Mouse (Mus musculus) induced T-regulatory cell, adult 2 months (primary cell): ENCODE results near the gene Trio.

Experiments
- DNase-seq: peaks from one replicate; pipeline ENCODE4 v3.0.0-alpha.2; 2012; ENCODE audit warnings: low read depth

Trio gene

DNA sequence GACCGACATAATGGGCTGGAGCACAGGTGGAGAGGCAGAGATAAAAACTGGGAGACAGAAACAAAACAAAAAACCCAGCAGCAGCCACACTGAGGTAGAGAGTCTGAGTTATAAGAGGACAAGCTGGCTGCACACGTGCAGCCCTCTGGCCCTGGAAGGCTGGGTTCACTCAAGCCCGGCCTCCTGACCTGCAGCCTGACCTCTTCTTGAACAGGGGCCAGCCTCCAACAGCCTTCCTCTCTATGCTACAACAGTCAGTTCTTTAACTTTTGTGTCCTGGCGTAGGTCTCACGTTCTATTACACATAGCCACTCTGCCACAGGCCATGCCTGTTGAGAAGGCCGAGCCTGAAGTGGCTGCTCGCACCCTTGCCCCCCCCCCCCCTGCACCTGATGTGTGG, 147.8 kb downstream of the Trio start:
- no peak for DNase-seq

DNA sequence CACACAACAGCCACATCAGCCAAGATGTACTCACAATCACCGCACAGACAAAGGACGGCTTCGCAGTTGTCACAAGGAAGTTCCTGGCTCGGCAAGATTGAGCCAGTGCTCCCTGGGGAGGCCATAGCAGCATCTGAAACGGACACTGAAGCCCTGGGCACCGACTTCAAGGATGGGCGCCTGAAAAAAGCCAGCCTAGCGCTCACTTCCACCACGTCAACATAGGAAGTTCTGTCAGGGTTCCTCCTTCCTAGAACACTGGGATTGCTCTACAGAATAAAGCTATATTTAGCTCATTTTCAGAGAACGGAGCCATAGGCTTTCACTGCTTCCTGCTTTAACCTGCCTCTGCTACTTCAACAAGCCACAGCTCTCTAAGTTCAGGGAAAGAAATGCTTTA, 149.3 kb downstream of the Trio start:
- DNase-seq: no peak

DNA sequence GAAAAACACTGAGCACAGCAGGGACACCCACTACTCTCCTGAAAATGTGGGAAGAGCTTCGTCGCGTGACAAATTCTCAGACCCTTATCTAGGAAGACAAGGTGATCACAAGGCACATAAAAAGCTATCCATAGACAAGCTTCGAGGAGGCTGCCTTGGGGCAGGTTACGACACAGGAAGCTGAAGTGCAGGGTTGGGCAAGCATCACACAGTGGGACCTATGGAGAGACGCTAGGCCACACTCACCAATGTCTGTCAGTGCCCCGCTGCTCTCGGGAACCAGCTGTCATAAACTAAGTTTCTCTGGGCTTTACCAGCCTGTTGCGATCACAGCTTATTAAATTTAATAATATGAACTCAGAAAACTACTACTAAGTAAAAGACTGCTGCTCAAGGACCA, 149.9 kb downstream of the Trio start:
- DNase-seq: no peak

DNA sequence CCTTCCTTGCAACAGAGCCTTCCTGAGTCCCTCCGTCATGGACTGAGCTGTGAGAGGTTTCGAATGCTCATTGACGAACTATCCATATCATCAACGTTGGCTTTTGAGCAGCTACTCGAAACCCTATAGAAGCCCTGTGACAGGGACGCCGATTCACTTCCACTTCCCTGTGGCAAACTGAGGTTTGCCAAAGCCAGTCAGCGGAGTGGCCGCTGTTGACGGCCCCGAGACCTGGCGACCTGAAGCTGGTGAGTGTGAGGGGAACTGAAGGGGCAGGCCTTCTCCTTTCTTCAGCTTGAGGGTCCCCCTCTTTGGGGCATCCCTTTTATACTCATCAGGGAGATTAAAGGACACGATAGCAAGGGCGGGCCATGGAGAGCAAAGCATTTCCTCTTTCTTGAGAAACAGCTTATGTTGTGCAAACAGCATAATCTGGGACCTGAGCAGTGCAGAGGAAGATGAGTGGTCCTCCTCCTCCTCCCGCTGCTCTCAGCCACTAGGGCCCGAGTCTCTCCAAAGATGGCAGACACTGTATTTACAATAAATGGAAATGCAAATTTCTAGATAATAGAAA, 151.8 kb downstream of the Trio start:
- no peak for DNase-seq

DNA sequence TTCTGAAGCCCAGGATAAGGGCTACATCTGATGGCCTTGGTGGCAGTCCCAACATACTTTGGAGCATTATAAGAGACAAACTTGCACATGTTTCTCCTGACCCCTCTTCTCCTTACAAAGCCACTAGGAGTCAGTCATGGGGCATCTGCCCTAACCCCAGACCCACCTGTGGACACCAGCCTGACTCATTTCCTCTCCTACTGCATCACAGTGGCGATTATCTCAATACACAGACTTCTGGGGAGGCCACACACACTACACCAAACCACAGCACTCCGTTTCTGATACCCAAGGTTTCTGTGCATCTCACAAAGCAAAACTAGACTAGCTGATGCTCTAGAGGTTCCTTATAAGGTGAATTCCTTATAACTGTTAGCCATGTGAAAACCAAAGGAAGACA, 153.4 kb downstream of the Trio start:
- no peak for DNase-seq

DNA sequence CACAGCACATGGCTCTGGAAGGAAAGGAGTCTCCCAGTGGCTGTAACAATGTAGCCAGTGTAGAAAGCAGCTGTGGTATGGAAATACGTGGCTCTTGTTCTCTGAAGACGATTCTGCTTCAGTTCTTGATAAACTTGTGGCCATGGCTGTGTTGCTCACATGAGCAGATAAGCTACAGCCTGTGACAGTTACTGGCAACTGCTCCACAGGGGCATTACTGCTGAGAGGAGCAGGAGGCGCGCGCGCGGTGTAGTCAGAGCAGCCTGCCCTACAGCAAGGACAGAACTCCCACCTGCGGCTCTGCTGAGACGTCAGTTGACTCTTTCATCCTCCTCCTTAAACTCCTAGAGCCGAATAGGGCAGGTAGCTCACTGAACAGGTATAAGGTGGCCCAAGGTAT, 153.9 kb downstream of the Trio start:
- no peak for DNase-seq

DNA sequence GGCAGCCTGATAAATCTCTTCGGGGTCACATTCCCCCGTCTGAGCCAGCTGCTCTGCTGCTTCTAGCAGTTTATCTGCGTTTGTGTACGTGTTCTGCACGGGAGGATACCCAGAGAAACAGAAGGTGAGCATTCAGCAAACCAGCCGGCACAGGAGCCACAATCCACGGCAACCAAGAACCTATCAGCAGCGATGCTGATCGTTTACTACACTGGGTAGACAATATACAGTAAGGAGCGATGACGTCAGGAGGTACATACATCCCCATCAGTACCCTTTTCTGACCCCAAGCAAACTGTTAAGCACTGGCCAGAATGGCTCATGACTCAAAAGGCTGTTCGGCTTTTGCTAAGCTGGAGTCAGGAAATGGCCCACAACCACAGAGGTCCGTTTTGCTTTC, 154.4 kb downstream of the Trio start:
- no peak for DNase-seq

DNA sequence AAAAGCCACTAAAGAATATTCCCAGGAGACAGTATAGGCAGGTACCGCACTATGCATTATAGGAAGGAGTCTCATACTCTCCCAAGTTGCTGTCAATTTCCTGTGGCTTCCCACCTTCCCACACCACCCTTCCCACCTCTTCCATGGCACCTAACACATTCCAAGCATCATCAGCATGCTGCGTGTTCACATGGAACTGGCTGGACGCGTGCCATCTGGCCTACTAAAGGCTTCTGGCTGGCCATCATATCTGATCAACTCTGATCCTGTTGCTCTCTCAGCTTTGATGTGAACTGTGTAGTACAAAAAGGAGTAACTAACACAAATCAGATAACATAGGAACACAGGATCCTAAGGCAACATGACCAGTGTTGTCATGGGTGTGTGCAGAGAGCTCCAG, 156.6 kb downstream of the Trio start:
- DNase-seq: no peak

DNA sequence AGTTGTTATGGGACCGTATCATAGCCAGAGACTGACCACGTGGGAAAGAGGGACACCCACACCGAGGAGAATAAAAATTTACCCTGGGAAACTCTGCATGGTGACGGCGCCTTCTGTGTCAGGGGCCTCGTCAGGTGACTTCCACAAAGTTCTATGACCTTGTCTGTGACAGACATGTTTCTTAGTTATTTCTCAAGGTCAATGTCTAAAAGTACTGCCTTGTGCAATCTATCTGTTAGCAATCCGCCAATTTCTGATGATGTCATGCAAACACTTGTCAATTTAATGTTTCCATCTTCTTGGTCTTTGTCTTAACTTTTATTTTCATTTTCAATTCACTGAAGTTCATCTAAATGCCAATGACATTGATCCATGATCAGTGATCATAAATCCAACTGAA, 157.8 kb downstream of the Trio start:
- DNase-seq: no peak

DNA sequence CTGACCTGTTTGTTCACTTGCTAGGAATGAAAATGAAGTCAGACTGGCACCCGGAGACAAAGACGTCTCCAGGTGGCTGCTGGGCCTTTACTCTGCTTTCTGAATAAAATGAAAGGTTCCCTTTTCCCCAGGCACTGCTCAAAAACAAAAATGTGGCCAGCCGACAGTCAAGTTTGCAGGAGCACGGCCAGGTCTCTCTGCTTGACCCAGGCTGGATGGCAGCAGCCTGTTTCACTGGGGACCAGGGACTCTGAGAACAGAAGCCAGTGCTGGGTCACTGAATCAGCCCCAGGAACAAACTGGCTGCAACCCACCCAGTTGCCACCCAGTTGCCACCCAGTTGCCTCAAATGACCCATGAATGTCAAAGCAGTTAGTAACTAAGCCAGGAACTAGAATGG, 159.2 kb downstream of the Trio start:
- DNase-seq: no peak

DNA sequence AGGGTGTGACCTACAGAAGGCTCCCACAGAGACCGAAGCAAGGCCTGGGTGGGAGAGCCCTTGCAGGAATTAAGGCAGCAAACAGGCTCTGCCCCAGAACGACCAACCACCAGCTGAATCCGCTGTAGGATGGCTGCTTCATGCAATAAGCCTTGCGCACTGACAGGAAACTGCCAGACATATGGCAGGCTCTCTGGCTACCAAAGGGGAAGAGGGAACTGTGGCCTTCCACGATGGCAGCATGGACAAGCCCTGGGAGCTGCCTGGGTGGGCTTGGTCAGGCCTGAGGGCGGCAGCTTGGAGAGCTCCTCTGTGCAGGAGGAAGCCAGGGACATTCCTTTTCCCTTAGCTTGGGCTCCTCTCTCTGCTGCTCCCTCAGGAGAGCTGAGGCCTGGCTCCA, 159.6 kb downstream of the Trio start:
- no peak for DNase-seq

DNA sequence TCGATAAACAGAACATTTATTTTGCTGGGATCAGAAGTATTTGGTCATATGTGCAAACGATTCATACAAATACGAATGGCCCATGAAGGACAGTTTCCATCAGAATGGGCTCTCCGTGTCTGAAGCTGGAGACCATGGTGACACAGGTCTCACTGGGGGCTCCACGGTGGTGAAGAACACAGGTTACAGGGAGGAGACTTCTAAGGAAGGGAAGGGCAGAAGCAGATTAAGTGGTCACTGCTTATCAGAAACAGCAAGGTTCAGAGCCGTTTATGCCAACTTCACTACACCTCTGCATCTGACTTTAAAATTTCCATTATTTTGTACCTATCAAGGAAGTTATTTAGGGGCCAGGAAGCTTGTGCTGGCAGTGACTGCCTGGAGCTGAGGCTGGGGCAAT, 161.3 kb downstream of the Trio start:
- no peak for DNase-seq

DNA sequence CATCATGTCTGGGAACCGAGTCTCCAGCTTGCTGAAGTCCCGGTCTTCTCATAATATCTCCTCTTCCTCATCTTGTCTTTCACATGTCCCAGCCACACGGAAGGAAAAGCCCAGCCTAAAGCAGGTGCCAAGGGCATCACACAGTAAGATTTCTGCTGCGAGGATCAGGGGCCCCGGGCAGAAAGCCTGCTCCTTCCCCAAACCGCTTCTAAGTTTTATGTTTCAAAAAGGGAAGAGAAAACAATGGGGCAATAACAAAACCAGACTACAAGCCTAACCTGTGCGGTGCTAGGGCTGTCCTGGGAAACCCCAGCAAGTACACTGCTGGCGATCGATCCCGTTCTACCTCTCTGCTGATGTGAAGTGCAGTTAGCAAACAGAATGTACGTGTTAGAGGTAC, 162.7 kb downstream of the Trio start:
- no peak for DNase-seq

DNA sequence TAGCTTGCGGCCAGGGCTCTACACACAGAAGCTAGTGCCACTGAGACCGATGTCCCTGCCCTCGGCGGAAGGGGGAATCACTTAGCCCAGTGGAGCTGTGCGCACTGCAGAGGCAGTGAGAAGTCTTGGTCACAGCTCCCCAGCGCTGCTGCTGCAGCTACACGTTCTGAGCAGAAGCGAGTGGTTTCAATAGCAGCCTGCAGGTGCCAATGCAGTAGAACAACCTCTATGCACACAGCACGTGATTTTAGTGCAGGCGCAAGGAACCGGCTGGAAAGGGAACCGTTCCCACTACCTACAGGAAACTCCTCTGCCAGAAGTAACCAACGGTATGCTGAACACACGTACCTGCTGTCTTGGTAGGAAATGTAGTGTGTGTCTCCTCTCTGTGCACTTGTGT, 165.2 kb downstream of the Trio start:
- no peak for DNase-seq

DNA sequence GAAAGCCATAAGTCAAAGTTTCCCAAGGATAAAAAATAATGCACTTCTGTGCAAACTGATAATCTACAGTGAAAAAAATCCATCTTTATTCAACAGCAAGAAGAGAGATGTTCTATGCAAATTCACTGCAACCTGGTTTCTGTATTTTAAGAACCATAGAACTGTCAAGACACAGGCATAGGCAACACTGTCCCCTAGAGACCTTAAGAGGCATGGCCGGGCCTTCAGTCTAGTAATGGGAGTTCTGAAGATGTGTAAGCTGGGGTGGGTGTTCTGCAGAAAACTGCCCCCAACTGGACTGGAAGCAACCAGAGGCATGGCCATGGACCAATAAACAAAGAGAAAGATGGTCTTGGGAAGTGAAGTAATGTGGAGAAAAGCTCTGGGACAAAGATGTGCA, 166.1 kb downstream of the Trio start:
- DNase-seq: peak; percentile 22

DNA sequence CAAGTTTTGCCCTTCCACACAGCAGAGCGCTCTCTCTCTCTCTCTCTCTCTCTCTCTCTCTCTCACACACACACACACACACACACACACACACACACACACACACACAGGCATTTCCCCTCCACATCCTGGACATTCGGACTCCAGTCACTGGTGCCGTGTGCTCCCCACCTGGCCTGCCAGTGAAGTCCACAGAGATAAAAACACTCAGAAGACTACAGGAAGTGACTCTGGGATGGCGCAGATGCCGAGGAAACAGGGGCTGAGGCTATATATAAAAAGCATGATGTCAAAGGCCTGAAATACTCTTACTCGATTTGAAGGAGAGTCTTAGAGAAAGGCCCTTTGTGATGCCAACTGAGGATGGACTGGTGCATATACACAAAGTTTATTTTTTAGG, 166.5 kb downstream of the Trio start:
- no peak for DNase-seq

DNA sequence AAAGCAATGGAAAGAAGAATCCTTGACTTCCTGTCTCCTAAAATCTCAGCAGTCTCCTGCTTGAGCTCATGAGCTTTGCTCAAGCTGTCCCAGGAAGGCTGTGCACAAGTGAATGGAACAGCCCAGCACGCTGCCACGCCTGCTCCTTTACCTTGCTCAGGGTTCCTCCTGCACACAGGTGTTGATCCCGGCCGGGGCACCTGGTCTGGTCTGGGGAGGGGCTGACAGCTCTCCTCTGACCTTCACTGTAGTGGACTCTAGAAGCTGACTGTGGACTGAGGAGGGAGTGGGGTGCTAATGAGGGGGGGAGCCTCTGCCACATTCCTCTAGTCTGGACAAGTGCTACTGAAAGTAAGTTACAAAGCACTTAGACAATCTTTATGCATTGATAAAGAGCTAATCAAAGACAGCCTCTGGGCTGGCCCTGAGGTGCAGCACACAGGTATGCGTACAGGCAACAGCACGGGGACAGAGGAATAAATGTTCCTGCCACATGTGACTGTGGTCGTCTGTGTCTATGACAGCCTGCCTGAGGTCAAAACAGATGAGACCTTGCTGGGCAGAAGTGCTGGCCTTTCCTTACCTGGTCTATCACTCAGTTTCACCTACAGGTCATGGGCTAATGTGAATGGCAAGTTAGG, 167.3 kb downstream of the Trio start:
- no peak for DNase-seq

DNA sequence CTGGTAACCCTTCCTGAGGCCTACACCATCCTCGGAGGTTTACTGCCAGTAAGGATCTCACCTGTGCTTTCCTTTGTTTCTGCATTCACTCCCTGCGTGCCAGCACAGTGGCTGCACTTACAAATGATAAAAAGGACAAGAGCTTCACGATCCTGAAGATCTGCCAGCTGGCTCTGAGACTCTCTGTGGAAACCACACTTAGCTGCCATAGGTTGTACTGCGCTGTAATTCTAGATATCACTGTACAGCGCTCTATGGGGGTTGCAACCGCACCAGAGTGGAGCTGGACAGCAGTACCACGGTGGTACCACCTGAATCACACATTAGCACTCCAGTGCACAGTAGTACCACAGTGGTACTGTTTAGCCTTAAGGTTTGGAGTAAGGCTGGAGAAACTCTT, 168.4 kb downstream of the Trio start:
- no peak for DNase-seq

DNA sequence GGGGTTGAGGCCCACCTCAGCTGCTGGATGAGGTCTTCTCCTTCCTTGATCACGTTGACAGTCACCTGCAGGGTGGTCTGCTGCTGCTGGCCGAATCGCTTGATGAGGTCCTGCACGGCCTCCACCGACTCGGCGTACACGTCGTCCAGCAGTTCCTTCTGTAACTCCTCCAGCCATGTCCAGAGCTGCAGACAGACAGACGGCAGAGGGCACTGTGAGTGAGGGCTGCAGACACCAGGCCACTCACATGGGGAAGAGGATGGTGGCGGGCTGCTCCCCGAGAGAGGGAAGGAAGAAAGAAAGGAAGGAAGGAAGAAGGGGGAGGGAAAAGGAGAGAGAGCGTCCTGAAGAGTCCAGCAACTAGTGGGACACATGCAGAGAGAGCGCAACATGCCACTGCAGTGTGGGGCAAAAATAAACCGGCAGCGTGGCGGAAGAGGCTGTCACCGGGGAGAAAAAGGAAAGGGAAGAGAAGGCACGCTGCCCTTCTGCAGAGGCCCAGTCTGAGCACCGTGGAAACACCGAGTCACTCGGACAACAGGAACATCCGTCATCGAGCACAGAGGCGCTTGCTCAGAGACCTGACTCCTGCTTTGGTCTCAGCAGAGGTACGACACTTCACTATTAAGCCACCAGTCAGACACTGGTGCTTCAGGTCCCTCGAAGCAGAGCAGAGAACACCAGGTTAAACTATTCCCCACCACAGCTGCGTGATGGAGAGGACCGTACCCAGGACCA, 169.4 kb downstream of the Trio start:
- DNase-seq: peak; percentile 56

DNA sequence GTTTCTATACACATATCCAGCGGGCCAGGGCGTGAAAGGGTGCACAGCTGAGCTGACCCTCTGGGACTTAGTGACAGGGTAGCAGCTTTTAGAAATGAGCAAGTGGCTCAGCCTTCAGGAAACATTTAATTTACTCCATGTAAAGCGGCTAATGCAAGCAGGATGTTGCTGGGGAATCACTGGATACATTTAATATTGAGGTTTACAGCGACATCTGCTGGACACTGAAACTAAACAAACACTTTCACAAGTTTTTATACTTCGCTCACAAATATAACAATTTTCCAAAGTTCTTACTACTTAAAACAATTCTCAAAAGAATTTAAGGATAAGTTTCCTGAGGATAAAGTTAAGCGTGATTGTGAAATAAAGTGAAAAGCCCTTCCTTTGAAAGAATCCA, 174.3 kb downstream of the Trio start:
- DNase-seq: peak; percentile 71

DNA sequence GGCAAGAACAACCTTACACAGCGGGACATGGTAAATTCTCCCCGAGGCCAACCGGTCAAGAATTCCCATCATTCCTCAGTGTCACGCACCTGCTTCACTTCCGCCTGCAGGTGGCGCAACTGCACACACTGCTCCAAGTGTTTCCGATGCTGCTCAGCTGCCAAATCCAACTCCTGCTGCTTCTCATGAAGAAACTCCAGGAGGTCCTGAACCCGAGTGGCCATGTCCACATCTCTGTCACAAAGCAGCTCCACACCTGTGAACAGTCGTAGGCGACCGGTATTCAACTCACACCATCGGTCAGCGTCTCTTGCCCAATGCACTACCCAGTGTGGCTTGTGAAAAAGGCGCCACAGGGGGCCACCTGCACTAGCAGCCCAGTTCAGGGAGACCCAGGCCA, 174.7 kb downstream of the Trio start:
- no peak for DNase-seq

DNA sequence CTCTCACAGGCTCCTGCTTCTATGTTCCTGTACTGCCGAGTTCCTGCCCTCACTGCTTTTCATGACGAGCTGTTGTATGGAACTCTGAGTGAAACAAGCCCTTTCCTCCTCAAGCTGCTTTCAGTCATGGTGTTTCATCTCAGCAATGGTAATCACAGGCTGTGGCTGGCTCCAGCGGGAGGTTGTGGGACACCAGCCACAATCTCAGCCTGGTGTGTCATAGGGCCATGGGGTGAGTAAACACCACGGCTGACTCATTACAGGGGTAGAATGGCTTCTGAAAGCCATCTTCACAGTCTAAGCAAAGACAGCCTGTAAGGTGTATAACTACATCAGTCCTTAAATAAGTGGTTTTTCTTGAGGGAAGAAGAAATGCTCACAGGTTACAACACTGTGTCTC, 175.7 kb downstream of the Trio start:
- DNase-seq: no peak

DNA sequence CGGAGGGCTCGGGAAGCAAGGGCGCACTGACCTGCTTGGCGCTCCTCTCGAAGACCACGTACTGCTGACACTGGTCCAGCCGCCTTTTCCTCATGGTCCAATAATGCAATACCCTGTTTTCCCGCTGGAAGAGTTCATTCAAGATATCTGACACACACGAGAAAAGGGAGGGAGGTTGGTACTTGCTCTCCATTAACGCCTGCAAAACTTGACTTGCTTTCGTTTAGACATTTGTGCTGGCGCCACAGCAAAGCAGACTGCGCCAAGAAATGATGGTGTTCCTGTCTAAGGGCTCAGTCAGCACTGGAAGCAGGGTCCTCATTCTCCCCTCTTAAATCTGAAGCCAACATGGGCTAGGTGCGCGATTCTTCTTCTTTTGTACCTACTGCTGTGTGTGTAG, 184.0 kb downstream of the Trio start:
- DNase-seq: no peak

DNA sequence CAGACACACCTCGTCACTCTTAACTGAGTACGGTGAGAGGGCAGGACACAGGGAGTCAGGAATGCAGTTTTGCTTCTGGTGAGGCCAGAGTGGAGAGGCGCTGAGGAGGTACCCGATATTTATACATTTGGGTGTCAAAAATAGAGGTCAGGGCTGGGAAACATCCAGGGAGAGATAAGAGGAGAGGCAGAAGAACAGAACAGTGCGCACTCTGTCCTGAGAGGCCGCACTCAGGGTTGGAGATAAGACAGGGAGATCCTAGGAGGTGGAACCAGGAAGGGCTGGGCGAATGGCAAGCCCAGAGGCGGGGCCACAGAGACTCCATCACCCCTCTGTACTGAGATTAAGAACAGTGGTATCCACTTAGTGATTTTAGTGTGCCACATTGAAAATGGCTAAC, 185.1 kb downstream of the Trio start:
- DNase-seq: no peak
